Mouse (Mus musculus) MEL (cell line): ENCODE measurements at regions not wholly inside any gene's neighbourhood (a gene's known extent, or its start where the extent isn't known, plus 50 kb on each side); places are given as distances from the start of the nearest gene placed in this dataset.

Source experiments
- DNase-seq: peaks from one replicate; pipeline ENCODE4 v3.0.0; 2011; ENCODE audit warnings: low read depth, low spot score
- H3K27ac ChIP-seq: 2 replicates; pipeline ENCODE4 v1.5.1; 2012; ENCODE audit warnings: low read depth, mild to moderate bottlenecking, control low read depth, low read length, moderate library complexity; ENCODE audit not compliant: control insufficient read depth
- H3K27me3 ChIP-seq, 2 experiments: fragments of 150-350 bp in 1 of 2; sonication (generic) in 1 of 2; 2 replicates each; pipeline ENCODE4 v1.6.1; 2012; ENCODE audit warnings: low read length in 2 of 2, mild to moderate bottlenecking in 2 of 2, improper control_type of control experiment in 1 of 2, moderate library complexity in 1 of 2; ENCODE audit not compliant: insufficient read depth in 2 of 2, control insufficient read depth in 1 of 2
- H3K36me3 ChIP-seq, 2 experiments: 2 replicates each; pipeline ENCODE4 v1.6.1; 2012 to 2014; ENCODE audit warnings: low read length in 2 of 2, improper control_type of control experiment in 1 of 2, inconsistent platforms in 1 of 2, mild to moderate bottlenecking in 1 of 2; ENCODE audit not compliant: insufficient read depth in 2 of 2, control insufficient read depth in 1 of 2
- H3K4me1 ChIP-seq, 2 experiments: fragments of 150-350 bp in 1 of 2; sonication (generic) in 1 of 2; 2 replicates each; pipeline ENCODE4 v1.6.1; 2012; ENCODE audit warnings: low read length in 2 of 2, improper control_type of control experiment in 1 of 2, mild to moderate bottlenecking in 1 of 2; ENCODE audit not compliant: insufficient read depth in 2 of 2, control insufficient read depth in 1 of 2
- H3K4me3 ChIP-seq, 2 experiments: fragments of 150-350 bp in 1 of 2; sonication (generic) in 1 of 2; 2 replicates each; pipeline ENCODE4 v1.5.1; 2012; ENCODE audit warnings: low read depth in 2 of 2, low read length in 2 of 2, mild to moderate bottlenecking in 2 of 2, moderate library complexity in 2 of 2, control low read depth in 1 of 2, improper control_type of control experiment in 1 of 2; ENCODE audit not compliant: control insufficient read depth in 1 of 2, insufficient read depth in 1 of 2
- H3K79me2 ChIP-seq: 2 replicates; pipeline ENCODE4 v1.6.1; 2012; ENCODE audit warnings: mild to moderate bottlenecking, low read length, moderate library complexity; ENCODE audit not compliant: control insufficient read depth, poor library complexity, insufficient read depth
- H3K9ac ChIP-seq: 2 replicates; pipeline ENCODE4 v1.6.1; 2012; ENCODE audit warnings: low read depth, mild to moderate bottlenecking, control low read depth, low read length, moderate library complexity; ENCODE audit not compliant: control insufficient read depth, poor library complexity, severe bottlenecking
- H3K9me3 ChIP-seq: fragments of 150-350 bp; sonication (generic); replicated peaks from 2 replicates; pipeline ENCODE4 v1.6.1; 2012; ENCODE audit warnings: mild to moderate bottlenecking, low read length, improper control_type of control experiment, moderate library complexity; ENCODE audit not compliant: insufficient read depth
- E2F4 ChIP-seq: IDR thresholded peaks from 2 replicates; pipeline ENCODE4 v1.6.1; 2011; ENCODE audit warnings: low read depth, low read length, improper control_type of control experiment, borderline replicate concordance
- ELF1 ChIP-seq: IDR thresholded peaks from 2 replicates; pipeline ENCODE4 v1.6.1; 2014; ENCODE audit warnings: low read depth, mild to moderate bottlenecking, inconsistent platforms, low read length, improper control_type of control experiment, moderate library complexity
- EP300 ChIP-seq, 2 experiments: IDR thresholded peaks; 2 replicates each; pipeline ENCODE4 v1.6.1; 2011; ENCODE audit warnings: improper control_type of control experiment in 2 of 2, low read length in 2 of 2, low read depth in 1 of 2, mild to moderate bottlenecking in 1 of 2
- GABPA ChIP-seq: IDR thresholded peaks from 2 replicates; pipeline ENCODE4 v1.6.1; 2012; ENCODE audit warnings: low read depth, mild to moderate bottlenecking, inconsistent platforms, low read length, improper control_type of control experiment, moderate library complexity
- HCFC1 ChIP-seq: IDR thresholded peaks from 2 replicates; pipeline ENCODE4 v1.6.1; 2012; ENCODE audit warnings: low read depth, mild to moderate bottlenecking, inconsistent platforms, low read length, improper control_type of control experiment, moderate library complexity
- JUND ChIP-seq: IDR thresholded peaks from 2 replicates; pipeline ENCODE4 v1.6.1; 2011; ENCODE audit warnings: low read depth, mild to moderate bottlenecking, improper control_type of control experiment, low read length
- KAT2A ChIP-seq: conservative IDR thresholded peaks from 2 replicates; pipeline ENCODE4 v1.6.1; 2012; ENCODE audit warnings: low read depth, low read length, improper control_type of control experiment, inconsistent platforms
- MAFK ChIP-seq: IDR thresholded peaks from 2 replicates; pipeline ENCODE4 v1.6.1; 2011; ENCODE audit warnings: low read depth, mild to moderate bottlenecking, low read length, improper control_type of control experiment, borderline replicate concordance
- MAX ChIP-seq: IDR thresholded peaks from 2 replicates; pipeline ENCODE4 v1.6.1; 2011; ENCODE audit warnings: low read length, improper control_type of control experiment
- MAZ ChIP-seq: IDR thresholded peaks from 2 replicates; pipeline ENCODE4 v1.6.1; 2012; ENCODE audit warnings: low read depth, mild to moderate bottlenecking, inconsistent platforms, low read length, improper control_type of control experiment
- MEF2A ChIP-seq: IDR thresholded peaks from 2 replicates; pipeline ENCODE4 v1.6.1; 2014; ENCODE audit warnings: low read depth, mild to moderate bottlenecking, inconsistent platforms, low read length, improper control_type of control experiment; ENCODE audit not compliant: poor library complexity, insufficient replicate concordance, severe bottlenecking; ENCODE audit errors: extremely low read depth
- MXI1 ChIP-seq: IDR thresholded peaks from 2 replicates; pipeline ENCODE4 v1.6.1; 2011; ENCODE audit warnings: mild to moderate bottlenecking, low read depth, low read length, improper control_type of control experiment
- NELFE ChIP-seq: IDR thresholded peaks from 2 replicates; pipeline ENCODE4 v1.6.1; 2011; ENCODE audit warnings: low read depth, low read length, improper control_type of control experiment
- NRF1 ChIP-seq: IDR thresholded peaks from 2 replicates; pipeline ENCODE4 v1.6.1; 2014; ENCODE audit warnings: low read depth, mild to moderate bottlenecking, inconsistent platforms, low read length, improper control_type of control experiment, moderate library complexity; ENCODE audit not compliant: poor library complexity, insufficient read depth, severe bottlenecking
- POLR2AphosphoS2 ChIP-seq: IDR thresholded peaks from 2 replicates; pipeline ENCODE4 v1.6.1; 2011; ENCODE audit warnings: low read length, improper control_type of control experiment
- POLR2AphosphoS5 ChIP-seq: IDR thresholded peaks from 2 replicates; pipeline ENCODE4 v1.6.1; 2012; ENCODE audit warnings: low read depth, borderline replicate concordance, mild to moderate bottlenecking, inconsistent platforms, low read length, moderate library complexity, mixed read lengths
- RAD21 ChIP-seq: IDR thresholded peaks from 2 replicates; pipeline ENCODE4 v1.6.1; 2011; ENCODE audit warnings: mild to moderate bottlenecking, low read depth, low read length, improper control_type of control experiment
- RCOR1 ChIP-seq: IDR thresholded peaks from 2 replicates; pipeline ENCODE4 v1.6.1; 2012; ENCODE audit warnings: low read depth, mild to moderate bottlenecking, inconsistent platforms, low read length, improper control_type of control experiment
- SIN3A ChIP-seq: IDR thresholded peaks from 2 replicates; pipeline ENCODE4 v1.6.1; 2012; ENCODE audit warnings: low read length, improper control_type of control experiment, inconsistent platforms
- SMC3 ChIP-seq: IDR thresholded peaks from 2 replicates; pipeline ENCODE4 v1.6.1; 2011; ENCODE audit warnings: low read depth, low read length, improper control_type of control experiment
- TAL1 ChIP-seq: IDR thresholded peaks from 2 replicates; pipeline ENCODE4 v1.6.1; 2012; ENCODE audit warnings: mild to moderate bottlenecking, inconsistent platforms, low read length, moderate library complexity, mixed read lengths
- TCF12 ChIP-seq: IDR thresholded peaks from 2 replicates; pipeline ENCODE4 v1.6.1; 2014; ENCODE audit warnings: low read depth, mild to moderate bottlenecking, inconsistent platforms, low read length, improper control_type of control experiment, moderate library complexity
- USF2 ChIP-seq, 2 experiments: IDR thresholded peaks; 2 replicates each; pipeline ENCODE4 v1.6.1; 2011 to 2012; ENCODE audit warnings: improper control_type of control experiment in 2 of 2, low read length in 2 of 2, borderline replicate concordance in 1 of 2, inconsistent platforms in 1 of 2, low read depth in 1 of 2, mild to moderate bottlenecking in 1 of 2; ENCODE audit not compliant: insufficient read depth in 1 of 2
- ZC3H11A ChIP-seq: IDR thresholded peaks from 2 replicates; pipeline ENCODE4 v1.6.1; 2012; ENCODE audit warnings: low read depth, mild to moderate bottlenecking, inconsistent platforms, low read length, improper control_type of control experiment
- ZKSCAN1 ChIP-seq: IDR thresholded peaks from 2 replicates; pipeline ENCODE4 v1.6.1; 2012; ENCODE audit warnings: low read depth, mild to moderate bottlenecking, inconsistent platforms, low read length, improper control_type of control experiment, moderate library complexity
- ZMIZ1 ChIP-seq: IDR thresholded peaks from 2 replicates; pipeline ENCODE4 v1.6.1; 2012; ENCODE audit warnings: low read depth, mild to moderate bottlenecking, inconsistent platforms, low read length, improper control_type of control experiment, moderate library complexity
- ZNF384 ChIP-seq: IDR thresholded peaks from 2 replicates; pipeline ENCODE4 v1.6.1; 2012; ENCODE audit warnings: low read depth, mild to moderate bottlenecking, inconsistent platforms, low read length, improper control_type of control experiment

DNA sequence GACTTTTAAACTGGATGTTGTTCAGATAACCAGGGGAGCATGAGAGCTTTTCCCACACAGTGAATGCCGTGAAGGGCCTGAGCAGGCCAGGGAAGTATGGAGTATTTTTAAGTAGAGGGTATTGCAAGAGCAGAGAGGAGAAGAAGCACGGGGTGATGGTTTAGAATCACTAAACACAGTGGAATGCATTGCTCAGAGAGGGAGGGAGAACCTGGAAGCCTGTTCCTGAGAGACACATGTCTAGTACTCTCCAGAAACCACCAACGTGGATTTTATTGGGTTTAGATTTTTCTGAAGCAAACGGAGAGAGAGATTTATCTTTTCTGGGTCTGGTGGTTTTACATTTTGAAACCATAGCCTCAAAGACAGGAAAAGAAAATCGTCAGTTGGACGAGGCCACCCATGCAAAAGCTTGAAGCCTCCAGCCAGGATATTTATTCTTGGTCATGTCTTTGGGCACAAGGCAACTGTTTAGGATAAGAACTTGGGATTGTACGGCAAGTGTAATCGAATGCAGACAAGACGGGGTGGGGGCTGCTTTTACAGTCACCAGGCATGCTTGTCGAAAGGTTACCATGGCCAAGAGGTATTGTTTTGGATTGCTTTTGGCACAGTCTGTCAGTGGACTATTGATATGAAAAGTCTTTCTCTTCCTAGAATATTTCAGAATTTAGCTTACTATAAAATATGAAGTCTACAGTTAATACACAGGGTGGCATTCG is 306.2 kb downstream of the Sorl1 start:
- Histone ChIP-seq H3K9me3 (no peaks in the 10 kb centered on the region), H3K4me3 (no peak overlapping the region), H3K4me1 (no peaks in the 10 kb centered on the region), H3K27ac (no peak overlapping the region), H3K36me3 (no peaks in the 10 kb centered on the region), H3K9ac (no peak overlapping the region), H3K27me3 (no peaks in the 10 kb centered on the region), H3K79me2 (no peaks in the 10 kb centered on the region)
- no peak for DNase-seq
- TF ChIP-seq TCF12 = no peak
- TF ChIP-seq MEF2A = no peak
- no peak for TF ChIP-seq KAT2A
- TF ChIP-seq GABPA = no peak
- no peak for TF ChIP-seq SIN3A
- TF ChIP-seq ZMIZ1 = no peak
- no peak for TF ChIP-seq TAL1
- TF ChIP-seq MAZ = no peak
- TF ChIP-seq MXI1 = no peak
- TF ChIP-seq JUND = no peak
- TF ChIP-seq USF2 (IDR thresholded peaks at IDR 0.05; ENCODE audit: borderline replicate concordance in 1 of 2, insufficient read depth in 1 of 2, low read depth in 1 of 2, low read length in 2 of 2) = no peak
- no peak for TF ChIP-seq POLR2AphosphoS2
- TF ChIP-seq HCFC1 = no peak
- TF ChIP-seq ELF1 = no peak
- TF ChIP-seq POLR2AphosphoS5 = no peak
- no peak for TF ChIP-seq NRF1
- TF ChIP-seq E2F4 = no peak
- TF ChIP-seq ZC3H11A = no peak

DNA sequence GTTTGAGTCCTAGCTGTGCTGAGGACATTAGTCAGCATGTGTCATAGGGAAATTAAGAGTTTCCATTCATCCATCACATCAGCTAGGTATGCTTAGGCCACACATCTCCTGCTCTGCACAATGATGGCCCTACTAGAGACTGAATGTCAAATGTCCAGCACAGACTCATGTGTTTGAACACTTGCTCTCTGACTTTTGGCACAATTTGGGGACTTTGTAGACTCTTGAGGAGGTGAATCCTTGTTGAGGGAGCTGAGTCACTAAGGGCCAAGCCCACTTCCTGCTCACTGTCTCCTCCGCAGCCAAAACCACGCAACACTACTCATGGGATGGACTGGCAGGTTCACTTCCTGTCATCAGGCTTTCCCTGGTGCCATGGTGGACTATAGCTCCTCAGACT is 308.2 kb downstream of the Sorl1 start:
- no peak overlapping the region for H3K27ac ChIP-seq
- H3K9ac ChIP-seq = no peak overlapping the region
- TF ChIP-seq SMC3 (no peak), NELFE (no peak), TAL1 (no peak), MAX (no peak), EP300 (IDR thresholded peaks at IDR 0.05; ENCODE audit: low read depth in 1 of 2, low read length in 2 of 2) (no peak), ZC3H11A (no peak), ELF1 (no peak), ZMIZ1 (no peak), ZNF384 (no peak), NRF1 (no peak), HCFC1 (no peak), RAD21 (no peak), MAFK (no peak), KAT2A (no peak), ZKSCAN1 (no peak), RCOR1 (no peak)
- no peaks in the 10 kb centered on the region for H3K36me3 ChIP-seq
- H3K4me3 ChIP-seq = no peak overlapping the region
- no peaks in the 10 kb centered on the region for H3K27me3 ChIP-seq
- no peaks in the 10 kb centered on the region for H3K79me2 ChIP-seq
- DNase-seq = no peak
- H3K4me1 ChIP-seq = no peaks in the 10 kb centered on the region
- H3K9me3 ChIP-seq = no peaks in the 10 kb centered on the region
